Mouse (Mus musculus) brain, embryonic 14.5 days (tissue): Measurements from ENCODE around the gene Plxna2.

ENCODE experiments used
- CTCF ChIP-seq: fragments of 200-500 bp; IDR thresholded peaks from 2 replicates; pipeline ENCODE4 v1.5.1; 2012; ENCODE audit warnings: inconsistent platforms, mild to moderate bottlenecking, moderate library complexity, borderline replicate concordance; ENCODE audit not compliant: insufficient read depth, insufficient read length; ENCODE audit errors: extremely low read depth
- POLR2A ChIP-seq: fragments of 200-500 bp; IDR thresholded peaks from 2 replicates; pipeline ENCODE4 v1.6.1; 2012; ENCODE audit warnings: mild to moderate bottlenecking, inconsistent platforms, borderline replicate concordance; ENCODE audit not compliant: poor library complexity, insufficient read depth, insufficient read length, severe bottlenecking; ENCODE audit errors: extremely low read depth

DNA sequence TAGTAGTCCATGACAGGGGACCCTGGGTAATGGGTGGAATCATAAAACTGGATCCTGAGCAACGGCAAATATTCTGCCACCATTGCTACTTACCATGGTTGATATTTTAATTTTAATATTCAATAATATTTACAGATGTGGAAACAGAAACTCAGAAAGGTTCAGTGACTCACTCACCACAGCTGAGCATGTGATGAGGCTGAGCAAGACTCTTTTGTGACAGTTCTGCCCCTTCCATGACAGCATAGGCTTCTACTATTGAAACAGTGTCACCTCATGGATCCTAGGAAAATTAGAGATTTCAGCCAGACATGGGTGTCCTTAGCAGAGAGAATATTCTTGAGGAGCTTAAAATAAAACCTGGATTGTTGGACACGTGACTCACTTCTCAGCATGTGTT, 116.8 kb downstream of the Plxna2 start:
- no peak for TF ChIP-seq CTCF
- no peak for TF ChIP-seq POLR2A
